Mouse (Mus musculus) heart, embryonic 16.5 days (tissue): Measurements from ENCODE around the gene Vmn1r158. TPM values are rescaled to one million over a fixed set of nuclear protein-coding genes. Genes with fewer than 3 reads are reported as not detected.
"Not testable (repeated sequence)": the region's sequence is repeated elsewhere in the genome, so short reads cannot be mapped to it uniquely, and the experiment has no call there.

Source experiments
- ATAC-seq: fragments of 200-750 bp; cut with Nextera tagmentation; replicated peaks from 2 replicates; pipeline ENCODE4 v1.8.0; 2017; ENCODE audit warnings: moderate number of reproducible peaks; ENCODE audit not compliant: insufficient read depth, low FRiP score; ENCODE audit errors: extremely low read depth
- H3K27ac ChIP-seq: fragments of 300-500 bp; sonication (generic); 2 replicates; pipeline ENCODE4 v1.5.1; 2014; ENCODE audit warnings: mild to moderate bottlenecking, low read length, control low read depth, moderate library complexity
- H3K27me3 ChIP-seq: fragments of 300-500 bp; sonication (generic); 2 replicates; pipeline ENCODE4 v1.6.1; 2014; ENCODE audit warnings: low read length, mixed read lengths; ENCODE audit not compliant: control insufficient read depth, insufficient read depth
- H3K36me3 ChIP-seq: fragments of 300-500 bp; sonication (generic); 2 replicates; pipeline ENCODE4 v1.6.1; 2014; ENCODE audit not compliant: control insufficient read depth, insufficient read depth
- H3K4me1 ChIP-seq: fragments of 300-500 bp; sonication (generic); 2 replicates; pipeline ENCODE4 v1.6.1; 2014; ENCODE audit warnings: low read length, mixed read lengths; ENCODE audit not compliant: control insufficient read depth, insufficient read depth
- H3K4me2 ChIP-seq: fragments of 300-500 bp; sonication (generic); 2 replicates; pipeline ENCODE4 v1.6.1; 2014; ENCODE audit warnings: low read depth, mild to moderate bottlenecking, control low read depth, low read length
- H3K4me3 ChIP-seq: fragments of 300-500 bp; sonication (generic); 2 replicates; pipeline ENCODE4 v1.5.1; 2014; ENCODE audit warnings: mild to moderate bottlenecking, control low read depth, low read length
- H3K9ac ChIP-seq: fragments of 300-500 bp; sonication (generic); 2 replicates; pipeline ENCODE4 v1.6.1; 2014; ENCODE audit warnings: low read length, control low read depth
- H3K9me3 ChIP-seq: fragments of 300-500 bp; sonication (generic); replicated peaks from 2 replicates; pipeline ENCODE4 v1.6.1; 2016; ENCODE audit warnings: low read length; ENCODE audit not compliant: control insufficient read depth
- WGBS: fragments of 180-500 bp; shearing (Covaris S2); extraction: QIAGEN DNeasy Blood & Tissue Kit; methylation state at CpG from one replicate; pipeline ENCODE4 v1.1.7; 2014; 5-methylcytosine and 5-hydroxymethylcytosine counted together
- polyA plus RNA-seq: library from polyadenylated mRNA; unstranded; fragments of >200 nt; fragmentation: Nextera tagmentation; extraction: Ambion mirVana; gene quantifications from 2 replicates; pipeline ENCODE4 v1.2.1, GENCODE M21; 2015

The Vmn1r158 gene
- polyA plus RNA-seq, result not detected in 2 replicates

DNA sequence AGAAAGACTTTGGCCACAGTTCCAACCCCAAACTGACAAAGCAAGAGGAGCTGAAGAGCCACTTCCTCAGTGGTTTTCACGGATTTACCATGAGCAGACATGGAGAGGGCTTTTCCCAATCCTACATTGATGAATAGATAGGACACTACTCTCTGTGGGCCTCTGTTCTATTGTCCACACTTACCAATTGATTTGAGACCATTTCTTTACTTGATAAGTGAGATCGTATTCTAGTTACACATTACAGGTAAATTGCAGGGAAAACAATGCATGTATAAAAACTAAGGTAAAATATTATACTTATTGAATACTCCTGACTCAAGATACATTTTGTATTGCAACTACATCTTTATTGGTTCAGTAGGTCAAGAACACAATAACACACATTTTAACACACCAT, at the start of gene Vmn1r158:
Vmn1r158 (minus strand) TSS at position 101 of the 400 bp plus-strand sequence.
- not testable (repeated sequence) for H3K27ac ChIP-seq, H3K4me1 ChIP-seq, H3K27me3 ChIP-seq, ATAC-seq, H3K4me2 ChIP-seq, H3K4me3 ChIP-seq, H3K9ac ChIP-seq, H3K36me3 ChIP-seq, H3K9me3 ChIP-seq
- WGBS, result 49% methylated on average over 2 of the region's 2 CpGs

DNA sequence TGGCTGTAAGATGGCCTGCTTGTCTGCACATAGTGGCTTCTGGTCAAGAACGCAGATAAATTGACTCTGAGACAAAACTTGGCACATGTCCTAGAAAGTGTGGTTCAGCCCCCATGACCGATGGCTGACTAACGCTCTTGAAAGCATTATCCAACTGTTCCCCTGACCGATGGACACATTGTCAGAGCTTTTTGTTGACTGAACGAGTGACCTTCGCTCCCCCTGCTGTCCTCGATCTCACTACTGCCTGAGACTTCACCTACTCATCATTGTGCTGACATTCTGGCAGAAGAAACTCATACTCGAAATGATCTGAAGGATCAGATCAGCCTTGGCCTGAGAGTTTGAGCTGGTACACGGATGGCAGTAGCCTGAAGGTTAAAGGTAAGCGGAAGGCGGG, 14.6 kb downstream of the Vmn1r158 start:
- not testable (repeated sequence) for H3K4me3 ChIP-seq, H3K9ac ChIP-seq, H3K9me3 ChIP-seq, H3K27me3 ChIP-seq, H3K36me3 ChIP-seq, H3K4me1 ChIP-seq, ATAC-seq, H3K4me2 ChIP-seq, H3K27ac ChIP-seq
- 80% methylated on average over 2 of the region's 11 CpGs for WGBS

DNA sequence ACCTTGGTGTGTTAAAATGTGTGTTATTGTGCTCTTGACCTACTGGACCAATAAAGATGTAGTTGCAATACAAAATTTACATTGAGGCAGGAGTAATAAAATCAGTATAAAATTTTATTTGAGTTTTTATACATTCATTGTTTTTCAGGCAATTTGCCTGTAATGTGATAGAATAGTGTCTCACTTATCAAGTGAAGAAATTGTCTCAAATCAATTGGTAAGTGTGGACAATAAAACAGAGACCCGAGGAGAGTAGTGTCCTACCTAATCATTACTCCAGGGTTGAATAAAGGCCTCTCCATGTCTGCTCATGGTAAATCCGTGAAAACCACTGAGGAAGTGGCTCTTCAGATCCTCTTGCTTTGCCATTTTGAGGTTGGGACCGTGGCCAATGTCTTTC, 29.2 kb downstream of the Vmn1r158 start, which contains the start of gene Vmn1r157:
Vmn1r157 (plus strand) TSS at position 301 of the 400 bp plus-strand sequence.
- not testable (repeated sequence) for H3K4me2 ChIP-seq, H3K27ac ChIP-seq, H3K9ac ChIP-seq, H3K4me3 ChIP-seq, H3K4me1 ChIP-seq, H3K36me3 ChIP-seq, H3K9me3 ChIP-seq, ATAC-seq, H3K27me3 ChIP-seq
- 26% methylated on average over 2 of the region's 3 CpGs for WGBS

Other genes with a start within 250 kb of the Vmn1r158 start
- gene Gm4201, start 225.4 kb downstream of the Vmn1r158 start, polyA plus RNA-seq, result not detected in 2 replicates
- gene Gm4565, start 202.7 kb downstream of the Vmn1r158 start, polyA plus RNA-seq, result not detected in 2 replicates
- not detected in 2 replicates for gene Vmn1r155, start 132.8 kb downstream of the Vmn1r158 start, polyA plus RNA-seq
- not detected in 2 replicates for gene Gm8693, start 98.5 kb downstream of the Vmn1r158 start, polyA plus RNA-seq
- gene Gm4567, start 71.1 kb downstream of the Vmn1r158 start, polyA plus RNA-seq, result not detected in 2 replicates
- gene Vmn1r157, start 29.1 kb downstream of the Vmn1r158 start, polyA plus RNA-seq, result not detected in 2 replicates
- not detected in 2 replicates for gene Vmn1r159, start 52.8 kb upstream of the Vmn1r158 start, polyA plus RNA-seq
- not detected in 2 replicates for gene Vmn1r160, start 80.4 kb upstream of the Vmn1r158 start, polyA plus RNA-seq
- not detected in 2 replicates for gene Gm4214, start 193.9 kb upstream of the Vmn1r158 start, polyA plus RNA-seq
- gene Gm4216, start 229.1 kb upstream of the Vmn1r158 start, polyA plus RNA-seq, result not detected in 2 replicates